Mouse (Mus musculus): ENCODE measurements around the gene Vnn1. TPM values are rescaled to one million over a fixed set of nuclear protein-coding genes. Genes with fewer than 3 reads are reported as not detected.
A peak's percentile ranks its signal among the peaks of the same experiment; 100 is the strongest.

Gene Vnn1
- total and polyA plus RNA-seq, 2 experiments from 2014 or later: 0.73 to 0.89 TPM

- no peaks in the 10 kb centered on the region for H3K4me1 ChIP-seq (ENCODE audit: insufficient read depth, low read length)
- H3K9me3 ChIP-seq (ENCODE audit: low read length): no peaks in the 10 kb centered on the region
- no peak overlapping the region for H3K4me3 ChIP-seq (ENCODE audit: low read length)
- no peak for TF ChIP-seq CTCF (IDR thresholded peaks at IDR 0.05; ENCODE audit: low read depth)
- H3K9ac ChIP-seq (replicated peaks; ENCODE audit: low read length): no peak overlapping the region
- no peaks in the 10 kb centered on the region for H3K36me3 ChIP-seq (ENCODE audit: insufficient read depth, low read length)
- no peak overlapping the region for H3K4me2 ChIP-seq (ENCODE audit: low read depth, low read length)
- 82% methylated on average over 2 of the region's 2 CpGs for WGBS
- no peaks in the 10 kb centered on the region for H3K27me3 ChIP-seq (ENCODE audit: insufficient read depth, low read length)
- ATAC-seq: no peak
- no peak overlapping the region for H3K27ac ChIP-seq
- no peak for DNase-seq (ENCODE audit: low spot score)
These were observed 29.5 kb downstream of the Vnn1 start for GRCm38 (mm10) chr10:23923941-23924340.

GRCm38 (mm10) chr10:23937613-23938012 is 43.1 kb downstream of the Vnn1 start:
- no peak for ATAC-seq
- 54% methylated on average over 4 of the region's 4 CpGs for WGBS

DNA sequence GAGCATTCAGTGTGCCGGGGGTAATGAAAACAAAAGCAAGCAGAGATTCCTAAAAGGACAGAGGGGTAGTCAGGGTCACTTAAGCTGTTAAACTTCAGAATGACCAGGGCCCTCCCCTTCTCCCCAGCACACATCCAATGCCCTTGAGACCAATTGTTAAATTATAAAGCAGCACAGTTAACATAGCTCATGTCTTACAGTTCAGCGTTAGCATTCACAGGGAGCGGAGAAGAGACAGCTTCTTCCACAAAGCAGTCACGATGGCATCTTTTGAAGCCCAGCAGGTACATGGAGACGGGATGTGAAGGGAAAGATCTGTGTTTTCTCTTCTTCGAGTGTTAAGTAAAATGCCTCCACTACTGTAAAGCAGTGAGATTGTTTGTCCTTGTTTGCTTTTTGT is 43.8 kb downstream of the Vnn1 start, which contains the start of gene Taar2:
TSS of gene Taar2 (plus strand) at position 261 of the 400 bp plus-strand sequence.
- Histone ChIP-seq H3K36me3 (ENCODE audit: insufficient read depth, low read length) (no peaks in the 10 kb centered on the region), H3K27ac (no peak within 1 kb of the TSS), H3K9ac (replicated peaks; ENCODE audit: low read length) (no peak within 1 kb of the TSS), H3K4me3 (ENCODE audit: low read length) (no peak within 1 kb of the TSS), H3K4me1 (ENCODE audit: insufficient read depth, low read length) (no peaks in the 10 kb centered on the region), H3K9me3 (ENCODE audit: low read length) (no peaks in the 10 kb centered on the region), H3K27me3 (ENCODE audit: insufficient read depth, low read length) (no peaks in the 10 kb centered on the region), H3K4me2 (ENCODE audit: low read depth, low read length) (peak within 1 kb of the TSS; percentile 31)
- DNase-seq (ENCODE audit: low spot score): no peak
- TF ChIP-seq CTCF (IDR thresholded peaks at IDR 0.05; ENCODE audit: low read depth): no peak
- 0 out of 2 replicates have a peak, but pooled peaks have one; percentile 32 for ATAC-seq
- WGBS: 28% methylated on average over 6 of the region's 6 CpGs

More at GRCm38 (mm10) chr10:23937613-23938012, 43.1 kb downstream of the Vnn1 start:
- no peak for DNase-seq (ENCODE audit: low spot score)
- no peak overlapping the region for H3K4me2 ChIP-seq (ENCODE audit: low read depth, low read length)
- no peak overlapping the region for H3K4me3 ChIP-seq (ENCODE audit: low read length)
- H3K9ac ChIP-seq (replicated peaks; ENCODE audit: low read length): no peak overlapping the region
- H3K27ac ChIP-seq: no peak overlapping the region
- no peaks in the 10 kb centered on the region for H3K9me3 ChIP-seq (ENCODE audit: low read length)
- H3K27me3 ChIP-seq (ENCODE audit: insufficient read depth, low read length): no peaks in the 10 kb centered on the region
- no peaks in the 10 kb centered on the region for H3K4me1 ChIP-seq (ENCODE audit: insufficient read depth, low read length)
- H3K36me3 ChIP-seq (ENCODE audit: insufficient read depth, low read length): no peaks in the 10 kb centered on the region
- no peak for TF ChIP-seq CTCF (IDR thresholded peaks at IDR 0.05; ENCODE audit: low read depth)

GRCm38 (mm10) chr10:23942465-23942864 is 48.0 kb downstream of the Vnn1 start:
- H3K9me3 ChIP-seq (ENCODE audit: low read length): no peaks in the 10 kb centered on the region
- H3K27me3 ChIP-seq (ENCODE audit: insufficient read depth, low read length): no peaks in the 10 kb centered on the region
- no peak overlapping the region for H3K4me3 ChIP-seq (ENCODE audit: low read length)
- DNase-seq (ENCODE audit: low spot score) (no peak), ATAC-seq (no peak)
- H3K4me2 ChIP-seq (ENCODE audit: low read depth, low read length): no peak overlapping the region
- no peak overlapping the region for H3K9ac ChIP-seq (replicated peaks; ENCODE audit: low read length)
- peak; percentile 41 for TF ChIP-seq CTCF (IDR thresholded peaks at IDR 0.05; ENCODE audit: low read depth)
- no peak overlapping the region for H3K27ac ChIP-seq
- H3K36me3 ChIP-seq (ENCODE audit: insufficient read depth, low read length): no peaks in the 10 kb centered on the region
- 86% methylated on average over 5 of the region's 5 CpGs for WGBS
- H3K4me1 ChIP-seq (ENCODE audit: insufficient read depth, low read length): no peaks in the 10 kb centered on the region

GRCm38 (mm10) chr10:23948026-23948425 is 53.5 kb downstream of the Vnn1 start:
- Histone ChIP-seq H3K4me3 (ENCODE audit: low read length) (no peak overlapping the region), H3K9me3 (ENCODE audit: low read length) (no peaks in the 10 kb centered on the region), H3K4me2 (ENCODE audit: low read depth, low read length) (no peak overlapping the region), H3K27me3 (ENCODE audit: insufficient read depth, low read length) (no peaks in the 10 kb centered on the region), H3K9ac (replicated peaks; ENCODE audit: low read length) (no peak overlapping the region), H3K4me1 (ENCODE audit: insufficient read depth, low read length) (no peaks in the 10 kb centered on the region), H3K36me3 (ENCODE audit: insufficient read depth, low read length) (no peaks in the 10 kb centered on the region), H3K27ac (no peak overlapping the region)
- DNase-seq (ENCODE audit: low spot score) (no peak), ATAC-seq (no peak)
- 50% methylated on average over 7 of the region's 7 CpGs for WGBS
- no peak for TF ChIP-seq CTCF (IDR thresholded peaks at IDR 0.05; ENCODE audit: low read depth)

- Histone ChIP-seq H3K27ac (no peak within 1 kb of the TSS), H3K4me1 (ENCODE audit: insufficient read depth, low read length) (no peaks in the 10 kb centered on the region), H3K9ac (replicated peaks; ENCODE audit: low read length) (no peak within 1 kb of the TSS), H3K4me2 (ENCODE audit: low read depth, low read length) (no peak within 1 kb of the TSS), H3K4me3 (ENCODE audit: low read length) (no peak within 1 kb of the TSS), H3K36me3 (ENCODE audit: insufficient read depth, low read length) (no peaks in the 10 kb centered on the region), H3K27me3 (ENCODE audit: insufficient read depth, low read length) (no peaks in the 10 kb centered on the region), H3K9me3 (ENCODE audit: low read length) (no peaks in the 10 kb centered on the region)
- 68% methylated on average over 16 of the region's 16 CpGs for WGBS
- no peak for ATAC-seq
- peak; percentile 33 for DNase-seq (ENCODE audit: low spot score)
- no peak for TF ChIP-seq CTCF (IDR thresholded peaks at IDR 0.05; ENCODE audit: low read depth)
These were observed 55.1 kb downstream of the Vnn1 start, which contains the start of gene Taar3 for GRCm38 (mm10) chr10:23949508-23950005. Gene Taar3 (plus strand): TSS chr10:23949558.

DNA sequence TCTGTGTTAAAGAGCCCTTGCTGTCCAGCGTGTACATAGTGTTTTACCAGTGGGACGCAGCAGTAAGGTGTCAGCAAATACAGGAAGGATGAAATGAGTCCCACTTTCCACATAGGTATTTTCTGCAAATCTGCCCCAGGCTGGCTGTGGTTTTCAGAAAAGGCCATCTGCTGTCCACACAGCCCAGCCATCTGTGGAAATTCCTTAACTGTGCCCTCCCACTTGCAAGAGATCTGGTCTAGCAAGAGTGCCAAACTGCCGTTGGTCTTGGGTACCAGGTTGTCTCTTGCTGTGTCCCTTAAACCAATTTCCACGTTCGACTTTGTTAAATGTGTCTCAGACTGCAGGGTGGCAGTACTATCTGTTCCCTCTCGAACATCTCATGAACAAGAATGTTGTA is 57.2 kb downstream of the Vnn1 start:
- H3K9me3 ChIP-seq (ENCODE audit: low read length): no peaks in the 10 kb centered on the region
- H3K36me3 ChIP-seq (ENCODE audit: insufficient read depth, low read length): no peaks in the 10 kb centered on the region
- H3K27ac ChIP-seq: no peak overlapping the region
- H3K4me3 ChIP-seq (ENCODE audit: low read length): no peak overlapping the region
- no peaks in the 10 kb centered on the region for H3K27me3 ChIP-seq (ENCODE audit: insufficient read depth, low read length)
- ATAC-seq (0 out of 2 replicates have a peak, but pooled peaks have one; percentile 43), DNase-seq (ENCODE audit: low spot score) (peak; percentile 9)
- WGBS: 65% methylated on average over 6 of the region's 6 CpGs
- TF ChIP-seq CTCF (IDR thresholded peaks at IDR 0.05; ENCODE audit: low read depth): no peak
- H3K9ac ChIP-seq (replicated peaks; ENCODE audit: low read length): no peak overlapping the region
- H3K4me1 ChIP-seq (ENCODE audit: insufficient read depth, low read length): no peaks in the 10 kb centered on the region
- H3K4me2 ChIP-seq (ENCODE audit: low read depth, low read length): no peak overlapping the region

Other genes with a start within 250 kb of the Vnn1 start
- 2,422 and 2,499 TPM in 2 replicates for gene Rps12, start 107.4 kb upstream of the Vnn1 start, total RNA-seq (2014; rRNA removed)
- 130 and 135 TPM in 2 replicates for gene Rps12, start 107.4 kb upstream of the Vnn1 start, polyA plus RNA-seq (2015; fragmentation: Nextera tagmentation; extraction: Ambion mirVana)
- 15.3 and 21.7 TPM in 2 replicates for gene Slc18b1, start 97.7 kb upstream of the Vnn1 start, total RNA-seq (2014; rRNA removed)
- 13.5 and 17.4 TPM in 2 replicates for gene Slc18b1, start 97.7 kb upstream of the Vnn1 start, polyA plus RNA-seq (2015; fragmentation: Nextera tagmentation; extraction: Ambion mirVana)
- 0.11 and 0.16 TPM in 2 replicates for gene Vnn3, start 43.2 kb upstream of the Vnn1 start, total RNA-seq (2014; rRNA removed)
- gene Vnn3, start 43.2 kb upstream of the Vnn1 start, polyA plus RNA-seq (2015; fragmentation: Nextera tagmentation; extraction: Ambion mirVana): 0.10 TPM in 1 of 2 replicates, not detected in the other
- not detected in 2 replicates for gene Taar1, start 25.7 kb downstream of the Vnn1 start, total RNA-seq (2014; rRNA removed)
- gene Taar1, start 25.7 kb downstream of the Vnn1 start, polyA plus RNA-seq (2015; fragmentation: Nextera tagmentation; extraction: Ambion mirVana): not detected in 2 replicates
- gene Taar2, start 43.9 kb downstream of the Vnn1 start, total RNA-seq (2014; rRNA removed): not detected in 2 replicates
- gene Taar2, start 43.9 kb downstream of the Vnn1 start, polyA plus RNA-seq (2015; fragmentation: Nextera tagmentation; extraction: Ambion mirVana): 0.33 TPM in 1 of 2 replicates, not detected in the other
- 0.21 TPM in 1 of 2 replicates, not detected in the other for gene Taar3, start 54.9 kb downstream of the Vnn1 start, total RNA-seq (2014; rRNA removed)
- not detected in 2 replicates for gene Taar3, start 54.9 kb downstream of the Vnn1 start, polyA plus RNA-seq (2015; fragmentation: Nextera tagmentation; extraction: Ambion mirVana)
- gene Taar4, start 65.8 kb downstream of the Vnn1 start, total RNA-seq (2014; rRNA removed): not detected in 2 replicates
- gene Taar4, start 65.8 kb downstream of the Vnn1 start, polyA plus RNA-seq (2015; fragmentation: Nextera tagmentation; extraction: Ambion mirVana): not detected in 2 replicates
- gene Taar5, start 76.0 kb downstream of the Vnn1 start, total RNA-seq (2014; rRNA removed): not detected in 2 replicates
- gene Taar5, start 76.0 kb downstream of the Vnn1 start, polyA plus RNA-seq (2015; fragmentation: Nextera tagmentation; extraction: Ambion mirVana): not detected in 2 replicates
- not detected in 2 replicates for gene Taar6, start 91.0 kb downstream of the Vnn1 start, total RNA-seq (2014; rRNA removed)
- gene Taar6, start 91.0 kb downstream of the Vnn1 start, polyA plus RNA-seq (2015; fragmentation: Nextera tagmentation; extraction: Ambion mirVana): not detected in 2 replicates
- not detected in 2 replicates for gene Taar7a, start 98.8 kb downstream of the Vnn1 start, total RNA-seq (2014; rRNA removed)
- not detected in 2 replicates for gene Taar7a, start 98.8 kb downstream of the Vnn1 start, polyA plus RNA-seq (2015; fragmentation: Nextera tagmentation; extraction: Ambion mirVana)
- not detected in 2 replicates for gene Taar7b, start 105.3 kb downstream of the Vnn1 start, total RNA-seq (2014; rRNA removed)
- not detected in 2 replicates for gene Taar7b, start 105.3 kb downstream of the Vnn1 start, polyA plus RNA-seq (2015; fragmentation: Nextera tagmentation; extraction: Ambion mirVana)
- not detected in 2 replicates for gene Taar7d, start 132.5 kb downstream of the Vnn1 start, total RNA-seq (2014; rRNA removed)
- not detected in 2 replicates for gene Taar7d, start 132.5 kb downstream of the Vnn1 start, polyA plus RNA-seq (2015; fragmentation: Nextera tagmentation; extraction: Ambion mirVana)
- gene Taar7e, start 142.9 kb downstream of the Vnn1 start, total RNA-seq (2014; rRNA removed): not detected in 2 replicates
- not detected in 2 replicates for gene Taar7e, start 142.9 kb downstream of the Vnn1 start, polyA plus RNA-seq (2015; fragmentation: Nextera tagmentation; extraction: Ambion mirVana)
- not detected in 2 replicates for gene Taar7f, start 154.8 kb downstream of the Vnn1 start, total RNA-seq (2014; rRNA removed)
- not detected in 2 replicates for gene Taar7f, start 154.8 kb downstream of the Vnn1 start, polyA plus RNA-seq (2015; fragmentation: Nextera tagmentation; extraction: Ambion mirVana)
- not detected in 2 replicates for gene Taar8a, start 181.8 kb downstream of the Vnn1 start, total RNA-seq (2014; rRNA removed)
- gene Taar8a, start 181.8 kb downstream of the Vnn1 start, polyA plus RNA-seq (2015; fragmentation: Nextera tagmentation; extraction: Ambion mirVana): not detected in 2 replicates
- not detected in 2 replicates for gene Taar8b, start 197.6 kb downstream of the Vnn1 start, total RNA-seq (2014; rRNA removed)
- gene Taar8b, start 197.6 kb downstream of the Vnn1 start, polyA plus RNA-seq (2015; fragmentation: Nextera tagmentation; extraction: Ambion mirVana): not detected in 2 replicates
- not detected in 2 replicates for gene Taar8c, start 207.2 kb downstream of the Vnn1 start, total RNA-seq (2014; rRNA removed)
- not detected in 2 replicates for gene Taar8c, start 207.2 kb downstream of the Vnn1 start, polyA plus RNA-seq (2015; fragmentation: Nextera tagmentation; extraction: Ambion mirVana)
- not detected in 2 replicates for gene Taar9, start 214.8 kb downstream of the Vnn1 start, total RNA-seq (2014; rRNA removed)
- gene Taar9, start 214.8 kb downstream of the Vnn1 start, polyA plus RNA-seq (2015; fragmentation: Nextera tagmentation; extraction: Ambion mirVana): not detected in 2 replicates